Mouse (Mus musculus) forebrain, embryonic 16.5 days (tissue): ENCODE data around the gene Hoxa7. TPM values are rescaled to one million over a fixed set of nuclear protein-coding genes. Genes with fewer than 3 reads are reported as not detected.

Experiments used
- ATAC-seq: fragments of 200-750 bp; cut with Nextera tagmentation; 2 replicates; pipeline ENCODE4 v1.8.0; 2017; ENCODE audit warnings: mild to moderate bottlenecking, moderate library complexity
- H3K27ac ChIP-seq: fragments of 300-500 bp; sonication (generic); 2 replicates; pipeline ENCODE4 v1.5.1; 2014; ENCODE audit warnings: low read length, control low read depth
- H3K27me3 ChIP-seq: fragments of 300-500 bp; sonication (generic); replicated peaks from 2 replicates; pipeline ENCODE4 v1.6.1; 2014; ENCODE audit warnings: low read length; ENCODE audit not compliant: control insufficient read depth, insufficient read depth
- H3K36me3 ChIP-seq: fragments of 300-500 bp; sonication (generic); 2 replicates; pipeline ENCODE4 v1.6.1; 2014; ENCODE audit not compliant: control insufficient read depth, insufficient read depth
- H3K4me1 ChIP-seq: fragments of 300-500 bp; sonication (generic); replicated peaks from 2 replicates; pipeline ENCODE4 v1.6.1; 2014; ENCODE audit warnings: low read length; ENCODE audit not compliant: control insufficient read depth, insufficient read depth
- H3K4me2 ChIP-seq: fragments of 300-500 bp; sonication (generic); 2 replicates; pipeline ENCODE4 v1.6.1; 2014; ENCODE audit warnings: mild to moderate bottlenecking, low read length, control low read depth
- H3K4me3 ChIP-seq: fragments of 300-500 bp; sonication (generic); replicated peaks from 2 replicates; pipeline ENCODE4 v1.5.1; 2014; ENCODE audit warnings: mild to moderate bottlenecking, low read length, control low read depth
- H3K9ac ChIP-seq: fragments of 300-500 bp; sonication (generic); replicated peaks from 2 replicates; pipeline ENCODE4 v1.6.1; 2014; ENCODE audit warnings: low read depth, low read length, control low read depth
- H3K9me3 ChIP-seq: fragments of 300-500 bp; sonication (generic); 2 replicates; pipeline ENCODE4 v1.6.1; 2016; ENCODE audit warnings: low read length; ENCODE audit not compliant: control insufficient read depth
- WGBS: fragments of 180-500 bp; shearing (Covaris S2); extraction: QIAGEN DNeasy Blood & Tissue Kit; methylation state at CpG from one replicate; pipeline ENCODE4 v1.1.7; 2014; 5-methylcytosine and 5-hydroxymethylcytosine counted together
- polyA plus RNA-seq: library from polyadenylated mRNA; unstranded; fragments of >200 nt; fragmentation: Nextera tagmentation; extraction: Ambion mirVana; gene quantifications from 2 replicates; pipeline ENCODE4 v1.2.1, GENCODE M21; 2015

The Hoxa7 gene
- polyA plus RNA-seq, 1 experiment from 2014 or later, result not detected

- no peak overlapping the region for H3K27ac ChIP-seq
- ATAC-seq, result no peak
Observed at GRCm38 (mm10) chr6:52253511-52254500, 32.2 kb upstream of the Hoxa7 start.

GRCm38 (mm10) chr6:52252775-52253376 lies 31.2 kb upstream of the Hoxa7 start:
- Histone ChIP-seq H3K4me3 (no peak overlapping the region), H3K36me3 (no peaks in the 10 kb centered on the region), H3K9me3 (no peaks in the 10 kb centered on the region), H3K27me3 (peaks cover 77% of the 10 kb centered on the region), H3K4me2 (no peak overlapping the region), H3K9ac (no peak overlapping the region), H3K4me1 (peaks cover 4% of the 10 kb centered on the region; the same call in 1 of the 2 replicates), H3K27ac (no peak overlapping the region)
- no peak for ATAC-seq
- under 1% methylated on average over 35 of the region's 35 CpGs for WGBS

More at GRCm38 (mm10) chr6:52253511-52254500, 32.2 kb upstream of the Hoxa7 start:
- Histone ChIP-seq H3K9ac (no peak overlapping the region), H3K9me3 (no peaks in the 10 kb centered on the region), H3K4me3 (no peak overlapping the region), H3K4me2 (no peak overlapping the region), H3K4me1 (peaks cover 4% of the 10 kb centered on the region; the same call in 1 of the 2 replicates), H3K36me3 (no peaks in the 10 kb centered on the region), H3K27me3 (peaks cover 76% of the 10 kb centered on the region)
- WGBS, result under 1% methylated on average over 59 of the region's 59 CpGs

- no peak for ATAC-seq
Observed at GRCm38 (mm10) chr6:52252016-52252774, 30.5 kb upstream of the Hoxa7 start.

GRCm38 (mm10) chr6:52251177-52251879 lies 29.7 kb upstream of the Hoxa7 start:
- H3K9ac ChIP-seq, result no peak overlapping the region
- H3K36me3 ChIP-seq, result no peaks in the 10 kb centered on the region
- 8% methylated on average over 7 of the region's 7 CpGs for WGBS
- H3K4me3 ChIP-seq, result no peak overlapping the region
- no peak overlapping the region for H3K27ac ChIP-seq
- H3K27me3 ChIP-seq, result peaks cover 77% of the 10 kb centered on the region
- H3K4me1 ChIP-seq, result peaks cover 4% of the 10 kb centered on the region; the same call in 1 of the 2 replicates
- H3K9me3 ChIP-seq, result no peaks in the 10 kb centered on the region
- no peak for ATAC-seq
- no peak overlapping the region for H3K4me2 ChIP-seq

More at GRCm38 (mm10) chr6:52252016-52252774, 30.5 kb upstream of the Hoxa7 start:
- peaks cover 77% of the 10 kb centered on the region for H3K27me3 ChIP-seq
- no peak overlapping the region for H3K27ac ChIP-seq
- no peak overlapping the region for H3K9ac ChIP-seq
- H3K36me3 ChIP-seq, result no peaks in the 10 kb centered on the region
- H3K9me3 ChIP-seq, result no peaks in the 10 kb centered on the region
- peaks cover 4% of the 10 kb centered on the region; the same call in 1 of the 2 replicates for H3K4me1 ChIP-seq
- WGBS, result 1% methylated on average over 24 of the region's 24 CpGs
- H3K4me2 ChIP-seq, result no peak overlapping the region
- H3K4me3 ChIP-seq, result no peak overlapping the region

GRCm38 (mm10) chr6:52249826-52250225 lies 28.2 kb upstream of the Hoxa7 start:
- ATAC-seq, result no peak
- WGBS, result 1% methylated on average over 4 of the region's 4 CpGs
- H3K9ac ChIP-seq, result no peak overlapping the region
- no peak overlapping the region for H3K4me3 ChIP-seq
- H3K36me3 ChIP-seq, result no peaks in the 10 kb centered on the region
- no peak overlapping the region for H3K27ac ChIP-seq
- peaks cover 4% of the 10 kb centered on the region; the same call in 1 of the 2 replicates for H3K4me1 ChIP-seq
- H3K9me3 ChIP-seq, result no peaks in the 10 kb centered on the region
- H3K4me2 ChIP-seq, result no peak overlapping the region
- peaks cover 82% of the 10 kb centered on the region for H3K27me3 ChIP-seq

- Histone ChIP-seq H3K27me3 (peaks cover 86% of the 10 kb centered on the region), H3K9me3 (no peaks in the 10 kb centered on the region), H3K9ac (no peak overlapping the region), H3K4me1 (peaks cover 4% of the 10 kb centered on the region; the same call in 1 of the 2 replicates), H3K4me3 (no peak overlapping the region), H3K36me3 (no peaks in the 10 kb centered on the region), H3K27ac (no peak overlapping the region), H3K4me2 (no peak overlapping the region)
- ATAC-seq, result no peak
- under 1% methylated on average over 16 of the region's 16 CpGs for WGBS
Observed at GRCm38 (mm10) chr6:52249415-52249738, 27.7 kb upstream of the Hoxa7 start.

GRCm38 (mm10) chr6:52248638-52249414 lies 27.2 kb upstream of the Hoxa7 start:
- WGBS, result 2% methylated on average over 27 of the region's 27 CpGs
- H3K4me3 ChIP-seq, result no peak overlapping the region
- peaks cover 87% of the 10 kb centered on the region for H3K27me3 ChIP-seq
- no peak overlapping the region for H3K4me2 ChIP-seq
- H3K9me3 ChIP-seq, result no peaks in the 10 kb centered on the region
- H3K4me1 ChIP-seq, result peaks cover 4% of the 10 kb centered on the region; the same call in 1 of the 2 replicates
- no peak overlapping the region for H3K27ac ChIP-seq
- no peak for ATAC-seq
- H3K9ac ChIP-seq, result no peak overlapping the region
- no peaks in the 10 kb centered on the region for H3K36me3 ChIP-seq
